Mouse (Mus musculus): Measurements from ENCODE around the gene Otop2. TPM values are rescaled to one million over a fixed set of nuclear protein-coding genes. Genes with fewer than 3 reads are reported as not detected.

Gene Otop2
- total RNA-seq, 2 experiments from 2014 or later = not detected

- DNase-seq (ENCODE audit: low spot score in 2 of 2) = no peak
Observed at GRCm38 (mm10) chr11:115381276-115381675, 74.3 kb downstream of the Otop2 start.

Other genes with a start within 250 kb of the Otop2 start
- not detected for gene Cd300e, start 245.0 kb upstream of the Otop2 start, total RNA-seq (2021)
- 1 to 10 TPM in 1 of 2 experiments, under 1 TPM in 1; 0.91 to 1.6 TPM for gene Rab37, start 215.7 kb upstream of the Otop2 start, total RNA-seq (2021)
- under 1 TPM; 0.27 to 0.50 TPM for gene Cd300lf, start 173.2 kb upstream of the Otop2 start, total RNA-seq (2021)
- gene Slc9a3r1, start 143.8 kb upstream of the Otop2 start, total RNA-seq (2021) = 10 to 100 TPM; 70.4 to 78.0 TPM
- 10 to 100 TPM; 15.1 to 20.2 TPM for gene Tmem104, start 119.7 kb upstream of the Otop2 start, total RNA-seq (2021)
- gene Nat9, start 119.3 kb upstream of the Otop2 start, total RNA-seq (2021) = 10 to 100 TPM; 15.8 to 17.6 TPM
- 10 to 100 TPM; 28.6 to 31.9 TPM for gene Grin2c, start 39.9 kb upstream of the Otop2 start, total RNA-seq (2021)
- 10 to 100 TPM; 22.5 to 23.0 TPM for gene Fdxr, start 30.1 kb upstream of the Otop2 start, total RNA-seq (2021)
- gene Fads6, start 9.5 kb upstream of the Otop2 start, total RNA-seq (2021) = 1 to 10 TPM; 7.6 to 8.1 TPM
- under 1 TPM; 0.14 to 0.16 TPM for gene Ush1g, start 14.9 kb downstream of the Otop2 start, total RNA-seq (2021)
- gene Otop3, start 27.6 kb downstream of the Otop2 start, total RNA-seq (2021) = under 1 TPM; 0.45 to 0.53 TPM
- gene Hid1, start 60.6 kb downstream of the Otop2 start, total RNA-seq (2021) = 10 to 100 TPM; 78.0 to 79.3 TPM
- gene Cdr2l, start 74.8 kb downstream of the Otop2 start, total RNA-seq (2021) = 10 to 100 TPM; 18.4 to 19.1 TPM
- 10 to 100 TPM; 86.3 to 96.3 TPM for gene Mrpl58, start 96.6 kb downstream of the Otop2 start, total RNA-seq (2021)
- 100 to 1,000 TPM; 406 to 440 TPM for gene Atp5h, start 112.8 kb downstream of the Otop2 start, total RNA-seq (2021)
- gene Kctd2, start 113.0 kb downstream of the Otop2 start, total RNA-seq (2021) = 10 to 100 TPM; 57.6 to 66.7 TPM
- gene Trim80, start 133.4 kb downstream of the Otop2 start, total RNA-seq (2021) = under 1 TPM in 1 of 2 experiments, not detected in 1; 0.18 TPM
- gene Slc16a5, start 155.3 kb downstream of the Otop2 start, total RNA-seq (2021) = not detected
- gene Armc7, start 168.5 kb downstream of the Otop2 start, total RNA-seq (2021) = 10 to 100 TPM; 10.3 to 11.1 TPM
- gene Nt5c, start 184.7 kb downstream of the Otop2 start, total RNA-seq (2021) = 10 to 100 TPM; 79.9 to 81.3 TPM
- gene Jpt1, start 207.2 kb downstream of the Otop2 start, total RNA-seq (2021) = 100 to 1,000 TPM; 315 to 332 TPM
- gene Sumo2, start 229.1 kb downstream of the Otop2 start, total RNA-seq (2021) = 100 to 1,000 TPM; 407 to 415 TPM

Data from layer of hippocampus, postnatal 10 days (tissue).